ENCODE assay signal across 11 mouse cellular contexts in genomic region chr10:87058926-87059325, GRCm38 (mm10). TPM values are rescaled to one million over a fixed set of nuclear protein-coding genes. Genes with fewer than 3 reads are reported as not detected.
DNase-seq lines count a peak whose midpoint lies in the region; ATAC-seq and TF ChIP-seq lines count a peak whose summit lies in the region.
"Had no signal": no experiment of that assay in that cellular context is flagged by ENCODE, and none has a peak within 500 bp of the region (broad histone marks: within the 10 kb centered on the region; RNA-seq: fewer than 3 reads in every experiment).

No protein-coding gene starts in this region.

- intact Hi-C loops in heart, postnatal 14 days (cut with DNase I) = no loop called here

- H3K9ac ChIP-seq in heart, postnatal 0 days (replicated peaks; ENCODE audit: low read depth, low read length) = no peak overlapping the region
- H3K9ac ChIP-seq in forebrain, embryonic 16.5 days (replicated peaks; ENCODE audit: low read depth, low read length) = no peak overlapping the region
- peak overlapping the region; percentile 56; the same call in 1 of the 2 replicates for H3K9ac ChIP-seq in midbrain, embryonic 11.5 days (ENCODE audit: low read length)

- ATAC-seq in heart, postnatal 0 days (ENCODE audit: insufficient read depth, low read depth) = no peak
- peak; percentile 35 for ATAC-seq in forebrain, embryonic 16.5 days
- ATAC-seq in midbrain, embryonic 11.5 days (ENCODE audit: low FRiP score) = peak; percentile 64

- no peak overlapping the region for H3K4me3 ChIP-seq in heart, postnatal 0 days (ENCODE audit: low read depth, low read length)
- H3K4me3 ChIP-seq in forebrain, embryonic 16.5 days (replicated peaks; ENCODE audit: low read length) = no peak overlapping the region
- peak overlapping the region; percentile 29 for H3K4me3 ChIP-seq in midbrain, embryonic 11.5 days (ENCODE audit: low read depth, low read length)

- H3K4me1 ChIP-seq in heart, postnatal 0 days (ENCODE audit: control insufficient read depth, insufficient read depth) = peaks cover 5% of the 10 kb centered on the region; the same call in 1 of the 2 replicates
- H3K4me1 ChIP-seq in forebrain, embryonic 16.5 days (replicated peaks; ENCODE audit: control insufficient read depth, insufficient read depth, low read length) = peaks cover 17% of the 10 kb centered on the region
- peaks cover 22% of the 10 kb centered on the region for H3K4me1 ChIP-seq in midbrain, embryonic 11.5 days (ENCODE audit: control insufficient read depth, insufficient read depth, low read length)

- 32% methylated on average over 9 of the region's 9 CpGs for WGBS in heart, postnatal 0 days
- WGBS in forebrain, embryonic 16.5 days = 4% methylated on average over 9 of the region's 9 CpGs
- WGBS in midbrain, embryonic 11.5 days = 7% methylated on average over 9 of the region's 9 CpGs

- no peaks in the 10 kb centered on the region for H3K9me3 ChIP-seq in heart, postnatal 0 days (replicated peaks; ENCODE audit: control insufficient read depth, low read length)
- H3K9me3 ChIP-seq in forebrain, embryonic 16.5 days (ENCODE audit: control insufficient read depth, low read length) = no peaks in the 10 kb centered on the region
- H3K9me3 ChIP-seq in midbrain, embryonic 11.5 days (ENCODE audit: control insufficient read depth, low read length) = no peaks in the 10 kb centered on the region

- no peaks in the 10 kb centered on the region for H3K36me3 ChIP-seq in heart, postnatal 0 days (replicated peaks; ENCODE audit: control insufficient read depth, insufficient read depth, low read length)
- no peaks in the 10 kb centered on the region for H3K36me3 ChIP-seq in forebrain, embryonic 16.5 days (ENCODE audit: control insufficient read depth, insufficient read depth)
- H3K36me3 ChIP-seq in midbrain, embryonic 11.5 days (ENCODE audit: control insufficient read depth, insufficient read depth, low read length) = no peaks in the 10 kb centered on the region

- no peak for TF ChIP-seq CTCF in heart, postnatal 0 days (IDR thresholded peaks at IDR 0.05; ENCODE audit: low read depth)

- peak overlapping the region; percentile 67; the same call in 1 of the 2 replicates for H3K4me2 ChIP-seq in heart, postnatal 0 days (ENCODE audit: low read depth, low read length)
- peak overlapping the region; percentile 86 for H3K4me2 ChIP-seq in forebrain, embryonic 16.5 days (ENCODE audit: low read length)
- H3K4me2 ChIP-seq in midbrain, embryonic 11.5 days = peak overlapping the region; percentile 46

- no peak for DNase-seq in heart, postnatal 0 days (ENCODE audit: low spot score)
- no peak for DNase-seq in heart, postnatal 14 days
- peak; percentile 49 for DNase-seq in embryo, embryonic 11 days
- peak; percentile 91 for DNase-seq in midbrain, embryonic 11.5 days (ENCODE audit: low spot score, missing footprints)
- no peak for DNase-seq in cerebellum, adult 18-20 months
- no peak for DNase-seq in thymus, postnatal 4 days
- DNase-seq in layer of hippocampus, adult 9-10 months (ENCODE audit: low spot score) = no peak
- DNase-seq: kidney, adult 2 months had no signal

- TF ChIP-seq EP300 in heart, postnatal 0 days (IDR thresholded peaks at IDR 0.05; ENCODE audit: low read depth) = no peak

- no peak overlapping the region for H3K27ac ChIP-seq in heart, postnatal 0 days (ENCODE audit: low read depth)
- peak overlapping the region; percentile 77; the same call in 1 of the 2 replicates for H3K27ac ChIP-seq in forebrain, embryonic 16.5 days (ENCODE audit: low read length)
- peak overlapping the region; percentile 89 for H3K27ac ChIP-seq in midbrain, embryonic 11.5 days (ENCODE audit: low read depth, low read length)

- H3K27me3 ChIP-seq in heart, postnatal 0 days (ENCODE audit: control insufficient read depth, insufficient read depth, low read length) = 0 out of 2 replicates have a peak, but pooled peaks cover 9% of the 10 kb centered on the region
- no peaks in the 10 kb centered on the region for H3K27me3 ChIP-seq in forebrain, embryonic 16.5 days (replicated peaks; ENCODE audit: control insufficient read depth, insufficient read depth, low read length)
- no peaks in the 10 kb centered on the region for H3K27me3 ChIP-seq in midbrain, embryonic 11.5 days (ENCODE audit: control insufficient read depth, insufficient read depth, low read length)

RNA-seq across cellular contexts. Expression of gene 1700113H08Rik, which starts 1.1 kb away (rescaled TPM):
- not detected in 2 replicates for total RNA-seq in heart, postnatal 0 days (2014; rRNA removed; ENCODE audit: low replicate concordance)
- polyA plus RNA-seq in heart, postnatal 0 days (2015; fragmentation: Nextera tagmentation; extraction: Ambion mirVana) = 0.26 and 0.49 TPM in 2 replicates
- total RNA-seq in heart, postnatal 14 days (2021) = under 1 TPM in 1 of 2 experiments, not detected in 1; 0.29 TPM
- polyA plus RNA-seq in forebrain, embryonic 16.5 days (2015; fragmentation: Nextera tagmentation; extraction: Ambion mirVana) = not detected in 2 replicates
- polyA plus RNA-seq in midbrain, embryonic 11.5 days (2014; fragmentation: Nextera tagmentation; extraction: Ambion mirVana) = 0.29 TPM in 1 of 2 replicates, not detected in the other
- total RNA-seq: adrenal gland, adult 2 months had no signal
- polyA plus RNA-seq: adrenal gland, adult 2 months; kidney, adult 2 months; liver, embryonic 16.5 days had no signal

RNA-seq across cellular contexts. Expression of gene Stab2, which starts 51.1 kb away (rescaled TPM):
- total RNA-seq in heart, postnatal 0 days (2014; rRNA removed; ENCODE audit: low replicate concordance) = 1.9 and 3.9 TPM in 2 replicates
- 0.21 and 0.22 TPM in 2 replicates for polyA plus RNA-seq in heart, postnatal 0 days (2015; fragmentation: Nextera tagmentation; extraction: Ambion mirVana)
- under 1 TPM; 0.17 to 0.41 TPM for total RNA-seq in heart, postnatal 14 days (2021)
- 0.06 and 0.15 TPM in 2 replicates for polyA plus RNA-seq in forebrain, embryonic 16.5 days (2015; fragmentation: Nextera tagmentation; extraction: Ambion mirVana)
- polyA plus RNA-seq in midbrain, embryonic 11.5 days (2014; fragmentation: Nextera tagmentation; extraction: Ambion mirVana) = 0.25 and 0.26 TPM in 2 replicates

Comparison
In these comparisons a context has a peak if more than half of its experiments do, and no peak if none do; other contexts are left out.
1. DNase-seq: peak in embryo, embryonic 11 days (single experiment) and midbrain, embryonic 11.5 days (single experiment); none in heart, postnatal 0 days (single experiment), heart, postnatal 14 days (0 of 2), cerebellum, adult 18-20 months (0 of 2), thymus, postnatal 4 days (single experiment) and layer of hippocampus, adult 9-10 months (single experiment).
2. Peak in every context shown above with its lines, with median percentiles within 50 percentile points of each other: H3K4me2 ChIP-seq.